Mouse (Mus musculus): ENCODE measurements around the gene Ormdl3. TPM values are rescaled to one million over a fixed set of nuclear protein-coding genes. Genes with fewer than 3 reads are reported as not detected.

Gene Ormdl3
- polyA plus RNA-seq, 1 experiment = 44.7 TPM

- no peak for TF ChIP-seq GATA1 (IDR thresholded peaks at IDR 0.05; ENCODE audit: low read length)
These were observed 42.1 kb downstream of the Ormdl3 start for GRCm38 (mm10) chr11:98544890-98545677.

GRCm38 (mm10) chr11:98543414-98543813 lies 43.8 kb downstream of the Ormdl3 start:
- no peak for TF ChIP-seq GATA1 (IDR thresholded peaks at IDR 0.05; ENCODE audit: low read length)

GRCm38 (mm10) chr11:98542553-98542952 lies 44.6 kb downstream of the Ormdl3 start:
- no peak for TF ChIP-seq GATA1 (IDR thresholded peaks at IDR 0.05; ENCODE audit: low read length)

- TF ChIP-seq GATA1 (IDR thresholded peaks at IDR 0.05; ENCODE audit: low read length) = no peak
These were observed 46.8 kb downstream of the Ormdl3 start for GRCm38 (mm10) chr11:98540319-98540718.

GRCm38 (mm10) chr11:98537480-98538034 lies 49.6 kb downstream of the Ormdl3 start:
- no peak for TF ChIP-seq GATA1 (IDR thresholded peaks at IDR 0.05; ENCODE audit: low read length)

Other genes with a start within 250 kb of the Ormdl3 start
- gene Ppp1r1b, start 239.0 kb downstream of the Ormdl3 start, polyA plus RNA-seq (2012) = not detected in 2 replicates
- 25.4 and 31.5 TPM in 2 replicates for gene Stard3, start 229.0 kb downstream of the Ormdl3 start, polyA plus RNA-seq (2012)
- gene Tcap, start 203.6 kb downstream of the Ormdl3 start, polyA plus RNA-seq (2012) = not detected in 2 replicates
- gene Pnmt, start 200.9 kb downstream of the Ormdl3 start, polyA plus RNA-seq (2012) = not detected in 2 replicates
- 11.3 and 13.7 TPM in 2 replicates for gene Pgap3, start 186.9 kb downstream of the Ormdl3 start, polyA plus RNA-seq (2012)
- not detected in 2 replicates for gene Erbb2, start 174.9 kb downstream of the Ormdl3 start, polyA plus RNA-seq (2012)
- gene Mien1, start 148.4 kb downstream of the Ormdl3 start, polyA plus RNA-seq (2012) = 35.2 and 51.4 TPM in 2 replicates
- not detected in 2 replicates for gene Grb7, start 141.0 kb downstream of the Ormdl3 start, polyA plus RNA-seq (2012)
- gene Ikzf3, start 41.3 kb downstream of the Ormdl3 start, polyA plus RNA-seq (2012) = not detected in 2 replicates
- gene Zpbp2, start 36.3 kb downstream of the Ormdl3 start, polyA plus RNA-seq (2012) = 0.35 and 0.39 TPM in 2 replicates
- not detected in 2 replicates for gene Lrrc3c, start 10.9 kb upstream of the Ormdl3 start, polyA plus RNA-seq (2012)
- not detected in 2 replicates for gene Gm12355, start 38.3 kb upstream of the Ormdl3 start, polyA plus RNA-seq (2012)
- 0.04 TPM in 1 of 2 replicates, not detected in the other for gene Gsdma3, start 39.0 kb upstream of the Ormdl3 start, polyA plus RNA-seq (2012)
- gene Gsdma2, start 59.4 kb upstream of the Ormdl3 start, polyA plus RNA-seq (2012) = not detected in 2 replicates
- gene Gsdma, start 77.0 kb upstream of the Ormdl3 start, polyA plus RNA-seq (2012) = 0.04 TPM in 2 replicates
- 253 TPM in 2 replicates for gene Psmd3, start 95.2 kb upstream of the Ormdl3 start, polyA plus RNA-seq (2012)
- not detected in 2 replicates for gene Csf3, start 113.9 kb upstream of the Ormdl3 start, polyA plus RNA-seq (2012)
- gene Med24, start 142.1 kb upstream of the Ormdl3 start, polyA plus RNA-seq (2012) = 78.9 and 103 TPM in 2 replicates
- gene Thra, start 153.3 kb upstream of the Ormdl3 start, polyA plus RNA-seq (2012) = 30.8 and 40.6 TPM in 2 replicates
- 3.1 and 3.5 TPM in 2 replicates for gene Nr1d1, start 188.0 kb upstream of the Ormdl3 start, polyA plus RNA-seq (2012)
- 42.1 and 53.0 TPM in 2 replicates for gene Msl1, start 208.1 kb upstream of the Ormdl3 start, polyA plus RNA-seq (2012)
- gene Casc3, start 217.5 kb upstream of the Ormdl3 start, polyA plus RNA-seq (2012) = 42.8 and 43.0 TPM in 2 replicates
- gene Rapgefl1, start 249.4 kb upstream of the Ormdl3 start, polyA plus RNA-seq (2012) = 0.12 and 0.19 TPM in 2 replicates

All from G1E-ER4 (cell line).